In genomic region chr2:150787234-150787771, GRCm38 (mm10) we compare ENCODE assay signal across 8 mouse cellular contexts. TPM values are rescaled to one million over a fixed set of nuclear protein-coding genes. Genes with fewer than 3 reads are reported as not detected.
DNase-seq lines count a peak whose midpoint lies in the region; ATAC-seq and TF ChIP-seq lines count a peak whose summit lies in the region.

No protein-coding gene starts in this region.

- H3K27ac ChIP-seq in kidney, postnatal 0 days, result peak overlapping the region; percentile 52; the same call in 1 of the 2 replicates
- peak overlapping the region; percentile 33; the same call in 1 of the 2 replicates for H3K27ac ChIP-seq in forebrain, embryonic 16.5 days (ENCODE audit: low read length)
- H3K27ac ChIP-seq in limb, embryonic 12.5 days, result peak overlapping the region; percentile 72; the same call in 1 of the 2 replicates
- H3K27ac ChIP-seq in neural tube, embryonic 13.5 days (replicated peaks), result peak overlapping the region; percentile 81

- peak; percentile 37 for ATAC-seq in kidney, postnatal 0 days (replicated peaks; ENCODE audit: low FRiP score, low read depth)
- peak; percentile 31 for ATAC-seq in Patski
- peak; percentile 47 for ATAC-seq in forebrain, embryonic 16.5 days
- ATAC-seq in limb, embryonic 12.5 days (ENCODE audit: insufficient number of reproducible peaks, insufficient read depth, low FRiP score, low TSS enrichment, low read depth), result peak; percentile 2
- ATAC-seq in neural tube, embryonic 13.5 days (ENCODE audit: low read depth), result peak; percentile 65

- 0 out of 2 replicates have a peak, but pooled peaks cover 8% of the 10 kb centered on the region for H3K4me1 ChIP-seq in kidney, postnatal 0 days (replicated peaks; ENCODE audit: insufficient read depth, low read length)
- peaks cover 26% of the 10 kb centered on the region for H3K4me1 ChIP-seq in forebrain, embryonic 16.5 days (replicated peaks; ENCODE audit: control insufficient read depth, insufficient read depth, low read length)
- H3K4me1 ChIP-seq in limb, embryonic 12.5 days (replicated peaks), result peaks cover 19% of the 10 kb centered on the region
- peaks cover 31% of the 10 kb centered on the region for H3K4me1 ChIP-seq in neural tube, embryonic 13.5 days (replicated peaks)

- in situ Hi-C loops in Patski (cut with MboI; ENCODE audit: low pct_unique_long_range_greater_than_20kb), result loop anchor here (25.0 kb wide), 1 partner anchor 725 kb away; no protein-coding TSS in a partner anchor

- no peaks in the 10 kb centered on the region for H3K27me3 ChIP-seq in kidney, postnatal 0 days (ENCODE audit: insufficient read depth, low read length)
- no peaks in the 10 kb centered on the region for H3K27me3 ChIP-seq in Patski
- H3K27me3 ChIP-seq in forebrain, embryonic 16.5 days (replicated peaks; ENCODE audit: control insufficient read depth, insufficient read depth, low read length), result peaks cover 5% of the 10 kb centered on the region; the same call in 1 of the 2 replicates
- H3K27me3 ChIP-seq in limb, embryonic 12.5 days, result no peaks in the 10 kb centered on the region
- peaks cover 5% of the 10 kb centered on the region; the same call in 1 of the 2 replicates for H3K27me3 ChIP-seq in neural tube, embryonic 13.5 days

- WGBS in kidney, postnatal 0 days, result under 1% methylated on average over 23 of the region's 23 CpGs
- under 1% methylated on average over 23 of the region's 23 CpGs for WGBS in forebrain, embryonic 16.5 days
- WGBS in limb, embryonic 12.5 days, result under 1% methylated on average over 23 of the region's 23 CpGs
- WGBS in neural tube, embryonic 13.5 days, result under 1% methylated on average over 23 of the region's 23 CpGs

- peak overlapping the region; percentile 84 for H3K4me2 ChIP-seq in kidney, postnatal 0 days (ENCODE audit: low read length)
- peak overlapping the region; percentile 88 for H3K4me2 ChIP-seq in forebrain, embryonic 16.5 days (ENCODE audit: low read length)
- peak overlapping the region; percentile 82 for H3K4me2 ChIP-seq in limb, embryonic 12.5 days
- H3K4me2 ChIP-seq in neural tube, embryonic 13.5 days, result peak overlapping the region; percentile 85

- POLR2A ChIA-PET in Patski (lab: Charles Lee), result no interaction called here

- no peaks in the 10 kb centered on the region for H3K36me3 ChIP-seq in kidney, postnatal 0 days (ENCODE audit: insufficient read depth, low read length)
- no peaks in the 10 kb centered on the region for H3K36me3 ChIP-seq in forebrain, embryonic 16.5 days (ENCODE audit: control insufficient read depth, insufficient read depth)
- peaks cover 13% of the 10 kb centered on the region; the same call in 1 of the 2 replicates for H3K36me3 ChIP-seq in limb, embryonic 12.5 days
- peaks cover 2% of the 10 kb centered on the region; the same call in 1 of the 2 replicates for H3K36me3 ChIP-seq in neural tube, embryonic 13.5 days

- peak overlapping the region; percentile 63 for H3K9ac ChIP-seq in kidney, postnatal 0 days (ENCODE audit: low read depth, low read length)
- H3K9ac ChIP-seq in forebrain, embryonic 16.5 days (replicated peaks; ENCODE audit: low read depth, low read length), result peak overlapping the region; percentile 82
- H3K9ac ChIP-seq in limb, embryonic 12.5 days (replicated peaks), result peak overlapping the region; percentile 70
- H3K9ac ChIP-seq in neural tube, embryonic 13.5 days, result peak overlapping the region; percentile 82

- peak; percentile 81 for DNase-seq in kidney, postnatal 0 days (ENCODE audit: low spot score)
- DNase-seq in kidney, adult 18-20 months, result no peak
- no peak for DNase-seq in Patski (ENCODE audit: low read depth, low spot score)
- DNase-seq in frontal cortex, postnatal 25 days (ENCODE audit: low spot score in 2 of 2), result no peak
- no peak for DNase-seq in left cerebral cortex, adult 18-20 months (ENCODE audit: low spot score in 2 of 2)

- CTCF ChIA-PET in Patski (lab: Charles Lee), result interaction anchor here (1.2 to 1.5 kb wide), 2 partner anchors 12 to 18 kb away, joined by 3 to 4 read pairs; no protein-coding TSS in a partner anchor

- no peak for TF ChIP-seq CTCF in kidney, postnatal 0 days (IDR thresholded peaks at IDR 0.05; ENCODE audit: low read depth)
- no peak for TF ChIP-seq CTCF in Patski (IDR thresholded peaks at IDR 0.05)

- H3K9me3 ChIP-seq in kidney, postnatal 0 days (replicated peaks; ENCODE audit: low read length), result no peaks in the 10 kb centered on the region
- no peaks in the 10 kb centered on the region for H3K9me3 ChIP-seq in forebrain, embryonic 16.5 days (ENCODE audit: control insufficient read depth, low read length)
- no peaks in the 10 kb centered on the region for H3K9me3 ChIP-seq in limb, embryonic 12.5 days
- H3K9me3 ChIP-seq in neural tube, embryonic 13.5 days, result no peaks in the 10 kb centered on the region

- peak overlapping the region; percentile 62 for H3K4me3 ChIP-seq in kidney, postnatal 0 days (replicated peaks; ENCODE audit: low read depth, low read length)
- peak overlapping the region; percentile 86 for H3K4me3 ChIP-seq in forebrain, embryonic 16.5 days (replicated peaks; ENCODE audit: low read length)
- peak overlapping the region; percentile 84 for H3K4me3 ChIP-seq in limb, embryonic 12.5 days (replicated peaks)
- peak overlapping the region; percentile 87 for H3K4me3 ChIP-seq in neural tube, embryonic 13.5 days

RNA-seq across cellular contexts. Expression of gene Pygb, which starts 0.8 kb away (rescaled TPM):
- 53.3 and 58.4 TPM in 2 replicates for polyA plus RNA-seq in kidney, postnatal 0 days (2015; fragmentation: Nextera tagmentation; extraction: Ambion mirVana)
- 66.6 TPM for polyA plus RNA-seq in Patski (2021)
- 102 and 110 TPM in 2 replicates for polyA plus RNA-seq in forebrain, embryonic 16.5 days (2015; fragmentation: Nextera tagmentation; extraction: Ambion mirVana)
- polyA plus RNA-seq in limb, embryonic 12.5 days (2016; fragmentation: Nextera tagmentation; extraction: Ambion mirVana), result 84.0 and 85.4 TPM in 2 replicates
- 101 TPM in 2 replicates for polyA plus RNA-seq in neural tube, embryonic 13.5 days (2015; fragmentation: Nextera tagmentation; extraction: Ambion mirVana)
- 100 to 1,000 TPM; 129 to 146 TPM for total RNA-seq in left cerebral cortex, adult 18-20 months (2021)

RNA-seq across cellular contexts. Expression of gene Entpd6, which starts 38.5 kb away (rescaled TPM):
- 16.3 and 18.3 TPM in 2 replicates for polyA plus RNA-seq in kidney, postnatal 0 days (2015; fragmentation: Nextera tagmentation; extraction: Ambion mirVana)
- 8.9 TPM for polyA plus RNA-seq in Patski (2021)
- polyA plus RNA-seq in forebrain, embryonic 16.5 days (2015; fragmentation: Nextera tagmentation; extraction: Ambion mirVana), result 51.4 and 62.3 TPM in 2 replicates
- 24.2 and 25.0 TPM in 2 replicates for polyA plus RNA-seq in limb, embryonic 12.5 days (2016; fragmentation: Nextera tagmentation; extraction: Ambion mirVana)
- polyA plus RNA-seq in neural tube, embryonic 13.5 days (2015; fragmentation: Nextera tagmentation; extraction: Ambion mirVana), result 41.2 and 47.0 TPM in 2 replicates
- total RNA-seq in left cerebral cortex, adult 18-20 months (2021), result 10 to 100 TPM; 50.3 to 51.1 TPM

Comparison
In these comparisons a context has a peak if more than half of its experiments do, and no peak if none do; other contexts are left out.
1. ATAC-seq: peak in every context shown above with its lines; median percentile 65 in neural tube, embryonic 13.5 days; 47 in forebrain, embryonic 16.5 days; 37 in kidney, postnatal 0 days; 31 in Patski; 2 in limb, embryonic 12.5 days.